Mouse (Mus musculus): ENCODE data around the gene Rbm17.

DNA sequence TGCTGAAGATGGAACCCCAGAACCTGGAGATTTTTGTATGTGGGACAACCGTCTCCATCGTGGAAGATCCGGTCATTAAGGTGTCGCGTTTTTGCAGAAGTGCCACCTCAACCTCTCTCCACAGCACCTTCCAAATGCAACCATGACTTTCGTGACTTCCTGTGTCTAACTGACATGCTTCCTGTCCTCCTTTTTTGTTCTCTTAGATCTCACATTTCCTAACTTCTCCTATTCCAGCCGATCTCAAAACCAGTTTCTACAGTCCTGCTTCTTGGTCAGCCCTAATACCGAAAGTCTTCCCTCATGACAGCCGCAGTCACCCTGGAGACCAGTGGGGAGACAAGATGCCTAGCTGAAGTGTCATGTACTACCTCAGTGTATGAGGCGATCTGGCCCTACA lies 55.4 kb downstream of the Rbm17 start:
- TF ChIP-seq GATA1 (IDR thresholded peaks at IDR 0.05; ENCODE audit: borderline replicate concordance, low read length) (no peak), FLI1 (IDR thresholded peaks at IDR 0.05; ENCODE audit: low read length) (no peak)

All from megakaryocyte, embryonic 14.5 days (primary cell).